Mouse (Mus musculus): ENCODE measurements around the gene Tpsab1. TPM values are rescaled to one million over a fixed set of nuclear protein-coding genes. Genes with fewer than 3 reads are reported as not detected.

Gene Tpsab1
- total RNA-seq (2023) = not detected

GRCm38 (mm10) chr17:25345462-25345861 is at the start of gene Tpsab1:
Gene Tpsab1, minus strand, starts transcription at chr17:25345562.

DNA sequence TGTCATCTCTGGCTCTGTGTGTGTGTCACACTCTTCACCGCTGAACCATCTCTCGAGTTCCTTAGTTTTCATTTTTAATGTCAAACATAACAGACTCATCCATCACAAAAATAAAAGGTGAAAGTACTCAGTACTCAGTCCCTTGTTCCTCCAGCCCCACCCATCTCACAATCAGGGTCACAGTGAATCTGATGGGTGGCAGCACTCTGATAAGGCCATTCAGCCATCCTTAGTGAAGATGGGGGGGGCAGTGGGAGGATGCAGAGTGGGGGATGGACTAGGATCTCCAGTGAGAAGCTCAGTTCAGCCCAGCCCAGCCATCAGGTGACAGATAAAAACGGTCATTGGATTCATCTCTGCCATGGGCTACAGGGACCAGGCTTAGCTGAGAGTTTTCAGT is 23.6 kb upstream of the Tpsab1 start, which contains the start of gene Tpsg1:
Gene Tpsg1, plus strand, starts transcription at position 301 of the 400 bp plus-strand sequence.

DNA sequence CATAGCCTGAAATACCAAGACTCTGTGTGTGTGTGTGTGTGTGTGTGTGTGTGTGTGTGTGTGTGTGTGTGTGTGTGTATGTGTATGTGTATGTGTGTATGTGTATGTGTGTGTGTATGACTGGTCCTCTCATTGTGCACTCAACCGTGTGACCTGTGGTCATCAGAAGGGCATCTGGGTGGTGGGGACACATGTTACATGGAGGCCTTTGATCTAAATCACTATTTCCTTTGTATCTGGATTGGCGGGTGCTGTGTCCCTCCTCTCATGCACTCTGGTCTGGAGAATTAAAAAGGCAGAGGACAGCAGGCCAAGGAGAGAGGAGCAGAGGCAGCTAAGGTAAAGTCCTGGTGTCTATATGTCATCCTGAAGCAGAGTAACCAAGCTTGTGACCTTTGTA is 20.6 kb upstream of the Tpsab1 start, which contains the start of gene Tpsb2:
Gene Tpsb2, plus strand, starts transcription at position 301 of the 400 bp plus-strand sequence.

DNA sequence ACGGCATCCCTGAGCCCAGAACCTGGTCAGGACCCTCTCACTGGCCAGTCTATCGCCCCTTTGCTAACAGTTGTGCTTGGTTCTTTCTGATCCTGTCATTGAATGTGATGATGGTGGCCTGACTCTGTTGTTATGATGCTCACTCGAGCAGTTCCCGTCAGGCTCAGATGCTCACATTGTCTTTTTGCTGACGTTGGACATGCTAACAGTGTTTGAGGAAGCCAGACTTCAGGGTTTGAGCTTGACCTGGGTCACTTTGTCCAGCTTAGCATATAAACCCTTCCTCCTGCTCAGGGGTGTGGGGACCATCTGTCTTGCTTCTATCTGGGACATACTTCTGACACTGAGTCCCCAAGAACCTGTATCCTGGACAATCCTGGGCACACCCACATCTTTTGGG is 27.0 kb downstream of the Tpsab1 start, which contains the start of gene Prss29:
Gene Prss29, plus strand, starts transcription at position 301 of the 400 bp plus-strand sequence.

GRCm38 (mm10) chr17:25308346-25308745 is 37.0 kb downstream of the Tpsab1 start, which contains the start of gene Prss28:
Gene Prss28, plus strand, starts transcription at chr17:25308646.

DNA sequence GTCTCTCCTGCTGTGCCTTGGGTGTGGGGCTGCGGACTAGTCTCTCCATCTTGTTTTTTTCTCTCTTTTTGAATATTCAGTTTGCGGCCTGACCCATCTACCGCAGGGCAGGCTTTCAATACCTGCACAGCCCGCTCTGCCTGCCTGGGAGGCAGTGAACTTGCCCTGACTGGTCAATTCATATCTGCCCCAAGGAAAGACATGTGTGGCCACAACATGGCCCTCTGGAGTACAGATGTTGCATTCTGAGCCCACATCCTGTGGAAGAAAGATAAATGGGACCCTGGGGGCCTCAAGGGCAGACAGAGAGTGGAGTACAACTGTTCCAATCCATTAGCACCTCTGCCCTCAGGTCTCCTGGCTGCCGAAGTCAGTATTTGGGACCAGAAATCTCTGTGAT is 47.3 kb downstream of the Tpsab1 start, which contains the start of gene Prss34:
Gene Prss34, plus strand, starts transcription at position 301 of the 400 bp plus-strand sequence.

Other genes starting within 250 kb of the Tpsab1 start
- 38.0 TPM for gene Telo2, start 229.6 kb downstream of the Tpsab1 start, total RNA-seq (2023)
- not detected for gene Ptx4, start 224.8 kb downstream of the Tpsab1 start, total RNA-seq (2023)
- gene Clcn7, start 212.2 kb downstream of the Tpsab1 start, total RNA-seq (2023) = 35.2 TPM
- gene Ccdc154, start 183.1 kb downstream of the Tpsab1 start, total RNA-seq (2023) = 0.61 TPM
- gene Gm38655, start 170.1 kb downstream of the Tpsab1 start, total RNA-seq (2023) = not detected
- 13.3 TPM for gene BC003965, start 161.0 kb downstream of the Tpsab1 start, total RNA-seq (2023)
- gene Unkl, start 157.2 kb downstream of the Tpsab1 start, total RNA-seq (2023) = 76.9 TPM
- 59.6 TPM for gene Gnptg, start 105.4 kb downstream of the Tpsab1 start, total RNA-seq (2023)
- gene Tsr3, start 105.4 kb downstream of the Tpsab1 start, total RNA-seq (2023) = 23.3 TPM
- gene Baiap3, start 89.2 kb downstream of the Tpsab1 start, total RNA-seq (2023) = 29.1 TPM
- gene Ube2i, start 70.9 kb downstream of the Tpsab1 start, total RNA-seq (2023) = 409 TPM
- not detected for gene Prss34, start 47.2 kb downstream of the Tpsab1 start, total RNA-seq (2023)
- not detected for gene Prss28, start 36.9 kb downstream of the Tpsab1 start, total RNA-seq (2023)
- gene Prss29, start 26.9 kb downstream of the Tpsab1 start, total RNA-seq (2023) = not detected
- not detected for gene Tpsb2, start 20.7 kb upstream of the Tpsab1 start, total RNA-seq (2023)
- not detected for gene Tpsg1, start 23.7 kb upstream of the Tpsab1 start, total RNA-seq (2023)
- gene Cacna1h, start 88.2 kb upstream of the Tpsab1 start, total RNA-seq (2023) = 0.83 TPM
- gene Tekt4, start 109.1 kb upstream of the Tpsab1 start, total RNA-seq (2023) = not detected
- not detected for gene Sstr5, start 151.7 kb upstream of the Tpsab1 start, total RNA-seq (2023)
- gene Sox8, start 225.1 kb upstream of the Tpsab1 start, total RNA-seq (2023) = 0.43 TPM
- gene Lmf1, start 233.5 kb upstream of the Tpsab1 start, total RNA-seq (2023) = 33.3 TPM